Mouse (Mus musculus) heart, adult 2 months (tissue): Measurements from ENCODE around the gene Mief2.

Experiments
- CTCF ChIP-seq: fragments of 200-600 bp; IDR thresholded peaks from 2 replicates; pipeline ENCODE4 v1.8.1; 2022; ENCODE audit warnings: antibody characterized with exemption, mild to moderate bottlenecking, moderate library complexity
- POLR2A ChIP-seq: fragments of 200-500 bp; IDR thresholded peaks from 2 replicates; pipeline ENCODE4 v1.6.1; 2011; ENCODE audit warnings: mild to moderate bottlenecking, low read depth, low read length, control low read depth; ENCODE audit not compliant: insufficient read depth

DNA sequence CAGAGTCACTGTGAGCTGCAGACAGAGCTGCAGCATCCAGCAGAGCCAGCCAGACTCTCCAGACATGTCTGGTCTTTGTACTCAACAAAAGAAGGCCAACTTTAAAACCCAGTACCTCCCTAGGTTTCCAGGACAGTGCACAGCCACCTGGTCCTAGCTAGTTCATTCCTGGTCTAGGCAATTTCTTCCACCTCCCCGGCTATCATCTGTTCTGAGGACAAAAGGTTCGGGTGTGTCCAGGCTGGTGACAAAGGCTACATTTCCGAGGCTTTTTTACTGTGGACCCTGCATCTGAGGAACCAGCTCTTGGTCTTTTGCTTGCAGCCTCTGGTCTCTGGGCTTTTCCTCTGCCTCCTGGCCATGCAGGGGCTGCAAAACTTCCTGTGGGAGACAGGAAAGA lies 12.1 kb downstream of the Mief2 start:
- TF ChIP-seq CTCF, result no peak
- TF ChIP-seq POLR2A, result no peak
